Mouse (Mus musculus) frontal cortex, postnatal 14 days (tissue): ENCODE data around the gene Ulk4.
"Not testable (repeated sequence)": the region's sequence is repeated elsewhere in the genome, so short reads cannot be mapped to it uniquely, and the experiment has no call there.

ENCODE experiments used
- DNase-seq, 2 experiments: peaks; one replicate each; pipeline ENCODE4 v3.0.0; 2022; ENCODE audit warnings: low spot score in 2 of 2

Gene Ulk4

DNA sequence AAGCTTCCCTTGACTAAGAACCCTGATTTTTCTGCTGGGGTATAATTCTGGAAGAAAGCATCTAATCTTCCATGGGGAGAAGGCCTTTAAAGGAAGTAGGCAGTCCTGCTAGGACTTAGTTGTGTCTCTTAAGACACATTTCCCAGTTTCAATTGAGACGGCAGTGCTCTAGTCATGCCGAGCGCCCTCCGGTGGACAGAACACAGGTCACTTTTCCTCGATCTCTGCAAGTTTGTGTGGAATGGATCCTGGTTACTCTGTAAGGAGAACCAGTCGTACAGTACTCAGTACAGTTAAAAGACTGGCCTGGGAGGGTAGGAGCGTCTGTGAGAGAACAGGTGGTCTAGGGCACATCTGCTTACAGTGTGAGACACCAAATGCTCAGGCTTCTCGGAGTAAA lies 340.6 kb downstream of the Ulk4 start:
- DNase-seq: peak; percentile 38 to 64

DNA sequence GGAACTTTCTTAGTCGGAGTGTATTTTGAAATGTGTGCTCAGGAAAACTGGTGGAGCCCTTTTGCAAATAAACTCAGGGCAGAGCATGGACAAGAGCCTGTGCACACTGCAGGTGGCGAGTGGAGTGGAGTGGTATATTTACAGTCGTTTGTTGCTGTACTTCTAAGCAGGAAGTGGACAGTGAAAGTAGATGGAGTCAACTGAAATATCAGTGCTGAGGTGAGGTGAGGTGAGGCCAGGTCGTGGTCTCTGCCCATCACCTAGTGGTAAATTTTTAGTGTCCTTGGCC lies 341.4 kb downstream of the Ulk4 start:
- DNase-seq: no peak

- DNase-seq: no peak
These were observed 342.0 kb downstream of the Ulk4 start for GRCm38 (mm10) chr9:120934821-120935633.

GRCm38 (mm10) chr9:120933886-120934758 lies 342.9 kb downstream of the Ulk4 start:
- DNase-seq: peak; percentile 32 to 36

GRCm38 (mm10) chr9:120933587-120933885 lies 343.5 kb downstream of the Ulk4 start:
- no peak for DNase-seq

DNA sequence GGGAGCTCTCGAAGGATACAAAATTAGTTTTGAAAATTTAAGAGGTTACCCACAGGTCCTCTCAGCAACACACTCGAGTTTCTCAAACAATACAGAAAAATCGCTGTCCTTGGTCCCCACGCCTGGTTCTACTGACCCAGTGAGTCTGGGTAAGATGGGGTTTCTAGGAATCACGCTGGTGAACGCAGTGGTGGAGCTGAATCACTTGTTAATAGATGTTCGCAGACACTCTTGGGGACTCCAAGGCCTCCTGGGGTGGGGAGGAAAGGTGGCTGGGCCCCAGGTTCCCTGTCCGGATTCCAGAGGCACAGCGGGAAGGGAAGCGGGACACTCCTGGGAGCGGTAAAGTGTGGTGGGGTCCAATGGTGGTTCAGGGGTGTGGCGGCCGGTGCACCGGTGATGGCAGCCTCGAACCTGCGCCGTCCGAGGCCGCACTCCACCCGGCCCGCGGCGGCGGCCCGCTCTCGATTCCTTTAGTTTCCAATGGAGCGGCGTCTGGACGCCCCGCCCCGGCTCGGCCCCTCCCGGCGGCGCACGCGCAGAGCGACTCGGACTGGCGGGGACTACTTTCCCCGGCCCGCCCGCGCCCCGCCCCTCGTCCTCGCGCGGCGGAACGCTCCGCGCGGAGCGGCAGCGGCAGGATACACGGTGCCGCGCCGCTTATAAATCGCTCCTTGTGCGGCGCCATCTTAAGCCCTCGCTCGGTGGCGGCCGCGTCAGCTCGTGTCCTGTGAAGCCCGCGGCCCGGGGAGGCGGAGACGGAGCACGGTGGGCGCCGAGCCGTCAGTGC lies 344.0 kb downstream of the Ulk4 start:
- DNase-seq: peak; percentile 92 to 95

DNA sequence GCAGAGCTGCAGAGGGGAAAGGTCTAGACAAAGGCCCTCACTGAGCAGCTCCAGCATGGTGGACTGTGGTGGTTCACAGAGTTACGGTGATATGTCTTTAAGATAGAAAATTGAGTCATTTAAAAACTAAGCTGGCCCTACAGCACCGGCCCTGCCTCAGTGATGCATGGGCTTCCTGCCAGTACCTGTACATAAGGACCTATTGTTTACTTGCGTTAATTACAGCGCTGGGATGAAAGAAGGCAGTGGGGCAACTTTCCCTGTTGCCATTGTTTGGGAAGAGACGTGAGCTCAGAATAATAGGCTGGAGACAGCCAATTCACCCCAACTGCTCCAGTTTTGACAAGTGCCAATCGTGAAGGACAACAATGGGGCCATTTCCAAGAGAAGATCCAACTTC lies 344.6 kb downstream of the Ulk4 start:
- no peak for DNase-seq

- DNase-seq: no peak
These were observed 346.2 kb downstream of the Ulk4 start for GRCm38 (mm10) chr9:120930811-120931210.

- DNase-seq: no peak
These were observed 347.0 kb downstream of the Ulk4 start for GRCm38 (mm10) chr9:120930021-120930420.

GRCm38 (mm10) chr9:120929081-120929480 lies 347.9 kb downstream of the Ulk4 start, which contains the start of gene Ctnnb1:
Gene Ctnnb1, plus strand, starts transcription at chr9:120929216.
- DNase-seq: no peak

DNA sequence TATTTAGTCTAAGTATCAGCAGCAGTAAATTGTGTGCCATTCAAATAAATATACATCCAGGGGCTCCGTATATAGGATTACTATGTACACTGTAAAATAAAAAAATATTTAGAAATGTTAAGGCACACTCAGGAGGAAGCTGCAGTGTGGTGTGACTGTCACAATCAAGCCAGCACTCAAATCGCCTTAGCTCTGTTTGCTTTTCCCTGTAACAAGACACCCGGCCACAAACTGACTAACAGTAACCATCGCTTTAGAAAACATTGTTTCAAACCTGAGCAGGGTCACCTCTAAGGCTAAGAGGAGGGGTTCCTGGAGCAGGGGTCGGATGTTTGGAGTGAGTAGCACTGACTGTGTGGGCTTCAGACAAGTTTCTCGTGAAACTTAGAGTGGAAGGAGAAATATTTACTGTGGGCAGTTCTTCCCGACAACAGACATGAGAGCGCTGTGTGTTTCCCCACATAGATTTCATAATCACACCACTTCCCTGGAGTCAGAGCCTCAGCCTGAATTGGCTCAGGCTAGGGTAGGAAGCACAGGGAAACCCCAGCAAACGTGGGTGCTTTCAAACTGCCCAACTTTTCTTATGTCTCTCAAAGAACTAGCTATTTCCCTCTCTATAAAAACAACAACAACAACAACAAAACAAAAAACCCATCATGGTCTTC lies 349.9 kb downstream of the Ulk4 start:
- no peak for DNase-seq

GRCm38 (mm10) chr9:120926126-120926525 lies 350.9 kb downstream of the Ulk4 start:
- no peak for DNase-seq

GRCm38 (mm10) chr9:120919130-120919529 lies 357.9 kb downstream of the Ulk4 start:
- no peak for DNase-seq

- no peak for DNase-seq
These were observed 358.4 kb downstream of the Ulk4 start for GRCm38 (mm10) chr9:120918642-120919041.

DNA sequence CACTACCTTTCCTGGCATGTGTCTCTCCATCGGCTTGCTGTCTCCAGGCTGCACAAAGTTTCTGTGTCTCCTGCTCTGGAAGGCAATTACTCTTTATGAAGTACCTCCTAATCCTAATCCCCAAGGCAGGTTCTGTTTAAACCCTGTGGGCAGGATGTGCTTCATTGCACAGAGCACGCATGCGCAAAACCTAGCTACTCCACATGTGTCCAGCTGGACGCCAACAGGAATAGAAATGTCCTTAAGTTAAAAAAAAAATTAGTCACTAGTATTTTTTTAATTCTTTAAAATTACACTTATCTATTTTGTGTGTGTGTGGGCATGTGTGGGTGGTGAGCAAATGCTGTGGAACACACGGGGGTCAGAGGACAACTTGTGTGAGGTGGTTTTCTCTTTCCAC lies 358.8 kb downstream of the Ulk4 start:
- no peak for DNase-seq

GRCm38 (mm10) chr9:120917619-120918018 lies 359.4 kb downstream of the Ulk4 start:
- DNase-seq: not testable (repeated sequence)

DNA sequence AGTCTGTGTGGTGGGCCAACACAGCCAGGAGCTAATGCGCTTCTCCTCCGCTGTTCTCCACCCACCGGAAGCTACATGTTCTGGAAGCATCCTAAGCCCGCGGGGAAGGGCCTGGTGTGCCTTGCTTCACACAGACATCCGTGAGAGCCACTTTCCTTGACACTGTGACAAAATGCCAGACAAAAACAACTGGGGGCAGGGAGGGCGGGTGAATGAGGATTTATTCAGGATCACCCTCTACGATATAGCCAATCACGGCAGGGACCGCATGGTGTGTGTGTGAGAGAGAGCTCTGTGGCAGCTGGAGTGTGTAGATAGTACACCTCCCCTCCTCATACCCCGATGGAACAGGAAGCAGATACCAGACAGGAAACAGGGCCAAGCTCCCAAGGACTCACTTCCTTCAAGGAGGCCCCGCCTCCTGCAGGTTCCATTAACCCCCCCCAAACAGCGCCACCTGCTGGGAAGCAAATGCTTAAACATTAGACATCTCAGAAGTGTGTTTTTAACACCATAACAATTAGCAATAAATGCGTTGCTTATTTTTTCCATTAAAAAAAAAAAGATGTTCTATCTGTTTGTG lies 362.0 kb downstream of the Ulk4 start:
- DNase-seq: no peak

- DNase-seq: no peak
These were observed 362.6 kb downstream of the Ulk4 start for GRCm38 (mm10) chr9:120914429-120914828.

DNA sequence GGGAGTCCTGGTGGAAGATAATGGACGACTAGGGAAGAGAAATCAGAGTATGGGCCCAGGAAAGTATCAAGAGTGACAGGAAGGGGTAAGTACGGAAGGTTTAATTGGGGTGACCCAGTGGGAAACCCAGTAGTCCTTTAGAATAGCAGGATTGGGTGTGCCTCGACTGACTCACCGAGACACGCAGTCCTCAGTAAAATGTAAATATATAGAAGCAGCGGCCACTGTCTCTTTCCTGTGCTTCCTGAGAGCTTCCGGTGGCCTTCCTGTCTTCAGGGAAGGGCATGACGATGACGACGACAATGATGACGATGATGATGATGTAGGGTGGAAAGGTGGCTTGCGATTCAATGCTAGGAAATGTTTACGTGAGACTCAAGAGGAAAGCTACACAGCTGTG lies 363.8 kb downstream of the Ulk4 start:
- no peak for DNase-seq

GRCm38 (mm10) chr9:120908461-120908860 lies 368.5 kb downstream of the Ulk4 start:
- DNase-seq: no peak
